Mouse (Mus musculus) testis, postnatal 14 days (tissue): ENCODE measurements around the gene Ezh1.

Source experiments
- DNase-seq: peaks from one replicate; pipeline ENCODE4 v3.0.0; 2021; ENCODE audit warnings: low spot score

The Ezh1 gene

DNA sequence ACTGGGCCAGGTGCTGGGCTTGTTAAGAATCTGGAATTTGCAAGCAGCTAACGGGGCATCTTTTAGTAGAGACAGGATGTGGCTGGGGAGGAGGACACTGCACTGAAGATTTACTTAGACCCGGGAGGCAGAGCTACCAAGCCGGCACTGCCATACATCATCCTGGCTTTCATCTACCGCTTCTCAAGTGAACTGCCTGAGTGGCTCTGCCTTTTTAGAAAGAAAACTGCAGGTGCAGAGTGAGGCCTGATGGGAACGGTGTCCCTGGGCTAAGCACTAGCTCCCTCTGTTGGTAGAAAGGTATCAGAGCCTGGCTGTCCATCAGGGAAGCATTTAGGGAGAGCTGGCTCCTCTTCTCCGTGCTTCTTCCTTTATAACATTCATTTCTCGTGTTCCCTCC is 25.3 kb downstream of the Ezh1 start:
- DNase-seq: no peak

DNA sequence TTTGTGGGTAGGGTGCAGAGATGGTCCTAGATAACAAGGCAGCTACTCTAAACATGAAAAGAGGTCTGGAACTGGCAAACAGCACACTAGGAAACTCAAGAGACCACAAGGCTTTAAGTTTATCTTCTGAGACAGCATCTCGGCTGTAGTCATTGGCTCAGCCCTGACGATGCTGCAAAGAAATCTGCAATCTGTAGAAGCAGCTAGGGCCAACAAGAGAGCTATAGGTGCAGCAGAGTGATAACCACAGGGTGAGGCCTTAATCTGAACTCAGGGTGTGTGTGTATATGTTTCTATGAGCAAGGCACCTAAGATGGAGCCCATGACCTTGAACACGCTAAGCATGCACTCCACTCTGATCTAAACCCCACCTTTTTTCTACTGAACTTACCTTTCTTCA is 26.7 kb downstream of the Ezh1 start:
- no peak for DNase-seq

DNA sequence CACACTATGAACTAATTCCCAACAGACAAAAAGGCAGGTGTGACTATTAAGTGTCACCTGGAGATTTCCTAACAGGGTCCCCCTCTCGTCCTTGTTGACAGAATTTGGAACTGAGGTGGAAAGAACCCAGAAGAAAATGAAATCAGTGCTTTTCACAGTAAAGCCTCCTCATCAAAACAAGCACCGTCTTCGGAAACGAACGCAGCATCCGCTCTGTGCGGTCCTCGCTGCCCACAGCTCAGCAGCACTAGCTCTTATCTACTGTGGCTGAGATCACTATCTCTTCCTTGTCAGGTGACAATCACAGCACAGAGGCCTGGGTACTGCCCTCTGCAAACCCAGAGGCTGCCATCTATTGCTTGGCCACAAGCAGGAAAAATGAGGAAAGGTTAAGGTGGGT is 30.1 kb downstream of the Ezh1 start:
- DNase-seq: no peak

DNA sequence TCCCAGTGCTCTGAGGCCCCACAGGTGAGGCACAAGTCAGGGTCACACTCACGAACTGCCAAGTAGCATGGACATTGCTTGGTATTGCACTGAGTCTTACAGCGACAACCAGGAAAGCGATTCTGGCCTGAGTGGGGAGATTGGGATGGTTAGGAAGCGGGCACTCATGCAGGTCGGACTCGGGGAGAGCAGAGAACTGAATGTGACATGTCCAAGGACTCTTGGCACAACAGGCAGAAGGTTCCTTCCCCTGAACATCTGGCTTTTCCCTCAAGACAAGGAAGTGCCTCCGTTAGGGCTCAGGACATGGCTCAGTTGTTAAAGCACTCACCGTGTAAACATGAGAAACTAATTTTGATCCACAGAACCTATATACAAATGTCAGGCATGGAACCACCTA is 30.7 kb downstream of the Ezh1 start:
- DNase-seq: no peak

DNA sequence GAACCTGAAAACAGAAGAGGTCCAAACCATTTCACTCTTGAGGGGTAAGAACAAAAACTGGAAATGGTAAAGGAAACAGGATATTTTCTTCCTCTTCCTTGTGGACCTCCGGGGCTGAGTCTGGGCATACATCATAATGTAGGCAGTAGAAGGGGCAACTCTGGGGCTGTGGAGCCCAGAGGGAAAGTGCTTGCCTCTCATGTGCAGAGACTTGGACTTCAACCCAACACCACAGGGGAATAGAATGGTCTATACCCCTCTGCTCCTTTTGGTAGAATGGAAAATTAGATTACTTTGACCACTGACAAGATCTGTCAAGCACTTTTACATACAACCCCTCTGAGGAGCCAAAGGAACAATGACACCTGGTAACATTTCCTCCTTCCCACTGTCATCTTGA is 31.2 kb downstream of the Ezh1 start:
- no peak for DNase-seq

DNA sequence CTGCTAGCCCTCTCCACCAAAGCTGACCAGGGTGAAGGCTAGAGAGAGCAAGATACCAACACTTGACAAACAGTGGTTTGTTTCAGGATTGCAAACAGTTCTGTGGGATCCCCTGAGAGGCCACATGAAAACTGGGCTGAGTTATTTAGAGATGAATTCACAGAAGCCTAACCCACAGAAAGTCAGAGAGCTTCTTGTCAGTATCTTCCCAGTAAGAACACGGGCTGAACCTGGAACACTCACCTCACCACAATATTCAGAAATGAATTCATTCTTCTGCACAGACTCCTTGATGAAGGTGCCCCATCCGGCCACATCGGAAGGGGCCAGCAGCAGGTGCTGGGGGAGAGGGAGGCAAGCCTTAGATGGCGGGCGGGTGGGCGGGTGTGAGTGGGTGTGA is 31.6 kb downstream of the Ezh1 start:
- DNase-seq: no peak

DNA sequence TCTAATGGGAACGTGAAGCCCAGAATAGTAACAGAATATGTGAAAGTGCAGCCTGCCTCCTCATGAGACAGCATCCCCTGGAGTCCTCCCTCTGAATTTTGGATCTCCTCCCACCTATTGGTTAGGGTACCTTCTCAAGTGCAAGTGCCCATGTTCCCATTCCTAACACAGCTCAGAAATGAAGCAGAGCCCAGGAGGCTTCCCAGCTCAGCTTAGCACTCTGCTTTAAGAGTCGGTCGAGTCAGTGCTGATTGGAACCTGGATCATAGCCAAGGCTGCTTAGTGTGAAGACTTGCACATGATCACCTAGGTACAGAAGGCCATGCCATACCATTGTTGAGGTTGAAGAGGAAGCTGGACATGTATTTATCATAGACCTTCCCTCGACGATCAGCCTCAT is 32.1 kb downstream of the Ezh1 start:
- no peak for DNase-seq

DNA sequence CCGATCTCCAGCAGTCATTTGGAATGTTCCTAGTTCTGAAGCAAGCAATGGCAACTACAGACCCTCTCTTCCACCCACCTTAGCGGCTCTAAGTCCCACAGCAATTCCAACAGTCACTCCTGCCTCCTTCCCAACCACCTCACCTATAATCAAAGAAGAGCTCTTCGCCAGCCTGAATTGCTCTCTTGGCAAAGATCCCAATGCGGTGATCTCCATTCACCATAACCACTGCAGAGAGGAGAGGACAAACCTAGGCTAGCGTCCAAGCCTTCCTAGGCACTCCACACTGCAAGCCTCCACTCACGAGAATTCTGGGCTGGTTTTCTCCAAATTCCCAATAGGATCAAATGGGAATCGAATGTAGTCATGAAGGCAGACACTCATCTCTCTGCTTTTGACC is 33.2 kb downstream of the Ezh1 start:
- no peak for DNase-seq

DNA sequence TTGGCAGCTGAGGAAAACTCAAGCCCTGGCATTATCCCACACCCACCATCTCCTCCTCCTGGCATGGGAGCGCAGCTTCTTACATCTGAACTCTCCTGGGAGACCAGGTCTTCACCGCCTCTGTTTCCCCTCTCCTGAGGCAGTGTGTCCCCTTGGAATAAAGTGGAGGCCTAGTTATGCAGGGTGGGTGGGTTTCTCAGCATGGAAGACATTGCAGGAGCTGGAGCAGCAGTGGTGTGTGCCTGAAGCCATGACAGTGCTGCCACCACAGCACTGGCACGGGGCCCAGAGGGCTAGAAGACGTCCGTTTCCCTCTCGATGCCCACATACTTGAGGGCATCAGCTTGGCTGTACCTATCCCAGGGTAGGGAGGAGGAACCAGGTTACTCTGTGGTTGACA is 33.6 kb downstream of the Ezh1 start:
- DNase-seq: no peak

DNA sequence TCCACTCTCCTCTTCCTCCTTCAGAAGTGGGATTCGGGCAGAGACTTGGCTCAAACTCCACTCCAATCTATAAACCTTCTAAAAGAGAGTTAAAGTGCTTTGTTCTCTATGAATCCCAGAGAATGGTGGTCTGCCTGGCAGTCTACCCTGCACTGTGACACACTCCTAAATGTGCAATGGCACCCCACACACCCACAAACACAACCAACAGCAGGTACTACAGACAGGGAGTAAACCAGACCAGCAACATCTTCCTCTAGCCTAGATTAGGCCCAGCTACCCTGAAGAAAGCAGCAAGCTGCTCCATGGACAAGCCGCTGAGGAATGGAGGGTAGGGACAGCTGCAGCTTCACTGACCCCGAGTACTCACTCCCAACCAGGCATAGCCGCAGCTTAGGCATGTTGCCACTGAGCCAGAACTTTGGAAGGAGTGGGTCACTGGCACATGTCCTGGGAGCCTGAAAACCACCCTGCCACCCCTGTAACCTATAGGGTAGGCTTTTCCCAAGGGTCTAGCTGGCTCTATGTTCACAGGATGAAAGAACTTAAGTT is 34.3 kb downstream of the Ezh1 start:
- no peak for DNase-seq

DNA sequence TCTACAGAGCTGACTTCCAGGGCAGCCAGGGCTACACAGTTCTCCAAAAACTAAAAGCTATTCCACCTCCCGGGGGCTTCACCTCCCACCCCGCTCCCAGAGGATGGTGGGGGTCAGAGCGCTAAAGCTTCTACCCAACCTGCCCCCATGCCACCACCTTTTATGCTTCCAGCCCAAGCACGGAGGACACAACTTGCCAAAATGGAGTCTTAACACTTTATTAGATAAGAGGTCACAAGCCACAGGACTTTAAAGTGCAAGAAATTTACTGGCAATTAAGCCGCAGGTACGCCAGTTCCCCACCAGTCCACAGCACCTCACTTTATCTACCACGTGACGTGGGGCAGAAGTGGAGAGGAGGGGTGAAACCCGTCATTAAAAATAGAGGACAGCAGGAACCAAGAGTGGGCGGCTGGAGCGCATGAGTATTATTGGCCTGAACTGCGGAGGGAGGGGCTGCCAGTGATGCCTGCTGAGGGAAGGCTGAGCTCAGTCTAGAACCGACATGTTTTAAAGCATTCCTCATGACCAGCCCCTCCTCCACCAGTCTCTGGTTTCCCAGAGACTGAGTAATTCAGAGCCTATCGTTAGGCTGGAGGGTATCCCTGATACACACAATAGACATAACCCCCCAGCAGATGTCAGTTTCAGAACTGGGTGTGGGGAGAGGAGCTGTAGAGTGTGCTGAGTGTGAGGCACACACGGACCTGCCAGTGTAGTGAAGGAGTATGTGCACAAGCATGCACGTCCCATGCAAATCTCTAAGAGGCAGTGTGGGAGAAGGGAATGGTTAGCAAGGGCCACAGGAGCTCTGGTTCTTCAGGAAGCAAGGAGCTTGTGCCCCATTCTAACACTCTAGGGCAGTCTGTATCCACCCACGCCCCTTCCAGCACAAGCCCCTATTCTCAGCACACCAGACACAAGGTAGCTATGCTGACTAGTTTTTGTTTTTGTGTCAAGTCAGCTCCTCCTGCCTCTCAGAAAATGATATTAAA is 35.1 kb downstream of the Ezh1 start:
- no peak for DNase-seq

DNA sequence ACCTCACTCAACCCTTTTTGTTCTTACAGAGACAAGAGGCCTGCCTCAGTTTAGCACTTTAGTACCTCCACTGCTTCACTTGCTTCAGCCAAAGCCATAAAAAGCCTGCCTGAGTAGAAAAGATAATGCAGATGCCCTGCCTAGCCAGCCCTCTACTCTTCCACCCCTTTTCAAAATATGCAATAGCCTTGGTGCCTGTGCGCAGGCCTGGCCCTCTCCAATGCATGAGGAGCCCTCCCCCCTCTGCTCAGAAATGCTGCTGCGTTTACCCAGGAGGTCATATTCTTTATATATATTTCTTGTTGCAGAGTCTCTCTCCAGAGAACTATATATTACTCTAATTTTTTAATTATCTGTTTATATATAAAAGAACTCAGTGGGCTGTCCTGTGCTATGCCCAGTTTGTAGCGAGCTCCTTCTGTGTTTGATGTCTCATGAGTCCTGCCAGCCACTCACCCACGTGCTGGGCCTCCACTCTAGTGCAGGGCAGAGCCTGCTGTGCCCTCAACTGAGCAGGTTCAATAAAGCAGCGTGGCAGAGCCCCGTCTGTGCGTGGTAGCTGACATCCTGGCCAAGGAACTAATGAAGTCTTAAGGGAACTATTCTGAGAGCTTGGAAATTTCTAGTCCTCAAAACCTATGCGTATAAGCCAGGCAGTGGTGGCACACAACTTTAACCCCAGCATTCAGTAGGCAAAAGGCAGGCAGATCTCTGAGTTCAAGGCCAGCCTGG is 35.9 kb downstream of the Ezh1 start:
- DNase-seq: no peak

DNA sequence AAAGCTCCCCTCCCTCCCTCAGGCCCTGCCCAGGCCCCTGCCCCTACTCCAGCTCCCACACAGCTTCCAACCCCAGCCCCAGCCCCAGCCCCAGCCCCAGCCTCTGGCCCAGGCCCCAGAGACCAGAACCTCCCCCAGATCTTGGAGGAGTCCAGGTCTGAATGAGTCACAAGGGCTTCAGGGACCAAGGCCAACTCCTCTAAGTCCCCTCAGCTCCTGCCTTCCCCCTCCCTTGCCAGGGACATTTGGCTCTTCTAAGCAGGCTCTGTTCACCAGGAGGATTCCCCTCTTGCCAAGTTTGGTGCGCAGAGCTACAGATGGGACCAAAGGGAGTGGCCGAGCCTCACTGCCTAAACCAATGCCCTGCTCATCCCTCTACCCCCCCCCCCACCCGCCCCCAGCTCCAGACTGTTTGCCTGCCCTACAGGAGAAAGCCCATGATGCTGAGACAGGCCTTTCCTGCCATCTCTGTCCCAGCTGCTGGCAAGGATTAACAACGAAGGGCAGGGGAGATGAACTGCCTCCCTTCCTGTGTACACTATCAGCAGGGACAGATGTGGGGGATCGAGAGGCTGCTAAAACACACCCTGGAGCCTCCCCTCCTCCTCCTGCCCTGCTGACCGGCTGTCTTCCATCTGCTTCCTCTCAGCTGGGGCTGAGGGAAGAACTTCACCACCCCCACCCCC is 36.6 kb downstream of the Ezh1 start:
- peak; percentile 89 for DNase-seq

DNA sequence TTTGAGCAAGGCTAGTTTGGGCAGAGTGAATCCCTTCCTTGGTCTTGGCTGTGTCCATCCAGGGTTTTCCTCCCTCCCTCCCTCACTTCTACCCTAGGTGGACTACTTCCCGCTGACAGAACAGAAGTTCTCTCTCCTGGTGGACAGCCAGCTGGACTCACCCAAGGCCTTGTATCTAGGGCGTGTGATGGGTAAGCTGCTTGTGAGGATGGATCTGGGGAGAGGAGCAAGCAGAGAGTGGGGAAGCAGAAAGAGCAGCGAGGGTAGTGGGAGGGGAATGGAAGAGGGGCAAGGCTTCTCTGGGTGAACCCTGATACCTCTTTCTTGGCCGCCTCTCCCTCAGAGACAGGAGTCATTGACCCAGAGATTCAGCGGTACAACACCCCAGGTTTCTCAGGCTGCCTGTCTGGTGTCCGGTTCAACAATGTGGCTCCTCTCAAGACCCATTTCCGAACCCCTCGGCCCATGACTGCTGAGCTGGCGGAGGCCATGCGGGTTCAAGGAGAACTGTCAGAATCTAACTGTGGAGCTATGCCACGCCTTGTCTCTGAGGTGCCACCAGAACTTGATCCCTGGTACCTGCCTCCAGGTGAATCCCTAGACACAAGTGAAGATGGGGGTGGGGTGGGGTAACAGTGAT is 38.0 kb downstream of the Ezh1 start:
- peak; percentile 68 for DNase-seq

DNA sequence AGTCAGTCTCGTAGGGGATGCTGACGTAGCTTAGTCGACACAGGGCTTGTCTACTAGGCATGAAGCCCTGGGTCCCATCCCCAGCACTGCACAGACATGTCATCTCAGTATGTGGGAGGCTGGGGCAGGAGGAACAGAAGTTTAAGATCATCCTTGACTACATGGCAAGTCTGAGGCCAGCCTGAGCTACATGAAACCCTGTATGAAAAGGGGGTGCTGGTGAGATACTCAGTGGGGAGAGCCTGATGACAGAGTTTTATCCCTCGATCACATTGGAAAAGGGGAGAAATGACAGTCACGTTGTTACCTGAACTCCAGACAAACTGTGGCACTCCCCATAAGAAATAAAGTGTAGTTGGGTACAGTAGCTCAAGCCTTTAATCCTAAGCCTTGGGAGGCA is 38.7 kb downstream of the Ezh1 start:
- no peak for DNase-seq

DNA sequence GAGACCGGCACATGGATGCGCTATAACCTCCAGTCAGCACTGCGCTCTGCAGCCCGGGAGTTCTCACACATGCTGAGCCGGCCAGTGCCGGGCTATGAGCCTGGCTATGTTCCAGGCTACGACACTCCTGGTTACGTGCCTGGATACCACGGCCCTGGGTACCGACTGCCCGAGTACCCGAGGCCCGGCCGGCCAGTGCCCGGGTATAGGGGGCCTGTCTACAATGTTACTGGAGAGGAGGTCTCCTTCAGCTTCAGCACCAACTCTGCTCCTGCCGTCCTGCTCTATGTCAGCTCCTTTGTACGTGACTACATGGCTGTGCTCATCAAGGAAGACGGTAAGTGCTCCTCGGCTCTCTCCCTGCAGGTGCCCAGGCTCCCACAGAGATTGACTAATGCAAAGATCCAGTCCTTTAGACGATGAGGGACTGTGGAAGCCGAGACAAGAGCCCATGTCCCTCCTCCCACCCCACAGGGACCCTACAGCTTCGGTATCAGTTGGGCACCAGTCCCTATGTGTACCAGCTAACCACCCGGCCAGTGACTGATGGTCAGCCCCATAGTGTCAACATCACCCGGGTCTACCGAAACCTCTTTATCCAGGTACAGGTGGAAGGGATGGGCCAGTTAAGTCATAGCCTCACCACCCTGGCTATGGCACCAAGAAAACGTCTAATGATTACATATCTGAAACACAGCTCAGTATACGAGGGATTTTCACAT is 39.6 kb downstream of the Ezh1 start:
- DNase-seq: no peak

DNA sequence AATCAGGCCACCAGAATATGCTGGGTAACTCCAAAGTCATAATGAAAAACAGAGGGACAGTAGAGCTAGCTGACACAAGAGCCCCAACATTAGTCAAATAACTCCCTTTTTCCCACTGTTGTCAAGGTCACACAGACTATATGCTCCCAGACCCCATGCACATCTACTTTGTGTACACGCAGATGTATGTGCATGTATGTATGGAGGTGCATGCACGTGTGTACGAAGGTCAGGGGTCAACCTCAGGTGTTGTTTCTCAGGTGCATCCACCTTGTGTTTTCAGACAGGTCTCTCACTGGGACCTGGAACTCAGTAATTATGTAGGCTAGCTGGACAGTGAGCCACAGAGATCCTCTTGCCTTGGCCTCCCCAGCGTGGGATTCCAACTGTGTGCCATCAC is 40.8 kb downstream of the Ezh1 start:
- no peak for DNase-seq

DNA sequence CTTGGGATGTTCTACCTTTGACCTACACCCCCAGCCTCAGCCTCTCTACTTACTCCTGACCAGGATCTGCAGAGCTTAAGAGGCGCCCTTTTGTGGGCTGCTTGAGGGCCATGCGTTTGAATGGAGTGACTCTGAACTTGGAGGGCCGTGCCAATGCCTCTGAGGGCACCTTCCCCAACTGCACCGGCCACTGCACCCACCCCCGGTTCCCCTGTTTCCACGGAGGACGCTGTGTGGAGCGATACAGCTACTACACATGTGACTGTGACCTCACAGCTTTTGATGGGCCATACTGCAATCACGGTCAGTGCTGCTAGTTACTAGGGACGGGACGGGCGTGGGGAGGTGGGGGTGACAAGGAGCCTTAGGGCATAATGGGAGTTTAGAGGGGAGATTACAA is 41.3 kb downstream of the Ezh1 start:
- peak; percentile 4 for DNase-seq

DNA sequence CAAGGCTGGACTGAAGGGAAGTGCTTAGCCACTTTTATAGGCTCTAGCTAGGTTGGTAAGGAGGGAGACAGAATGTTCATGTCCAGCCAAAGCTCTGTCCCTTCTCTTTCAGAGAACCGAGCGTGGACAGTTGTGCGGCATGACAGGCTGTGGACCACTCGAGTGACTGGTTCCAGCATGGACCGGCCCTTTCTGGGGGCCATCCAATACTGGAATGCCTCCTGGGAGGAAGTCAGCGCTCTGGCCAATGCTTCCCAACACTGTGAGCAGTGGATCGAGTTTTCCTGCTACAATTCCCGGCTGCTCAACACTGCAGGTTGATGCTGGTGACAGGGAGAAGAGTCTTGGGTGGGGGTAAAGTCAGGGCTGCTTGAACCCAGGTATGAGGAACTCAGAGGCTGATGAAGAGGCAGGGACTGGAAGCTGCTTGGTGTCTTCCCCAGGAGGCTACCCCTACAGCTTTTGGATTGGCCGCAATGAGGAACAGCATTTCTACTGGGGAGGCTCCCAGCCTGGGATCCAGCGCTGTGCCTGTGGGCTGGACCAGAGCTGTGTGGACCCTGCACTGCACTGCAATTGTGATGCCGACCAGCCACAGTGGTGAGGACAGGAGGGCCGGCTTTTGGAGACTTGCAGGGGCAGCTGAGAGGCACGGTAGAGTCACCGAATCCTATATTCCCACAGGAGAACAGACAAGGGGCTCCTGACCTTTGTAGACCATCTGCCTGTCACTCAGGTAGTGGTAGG is 43.3 kb downstream of the Ezh1 start:
- no peak for DNase-seq

DNA sequence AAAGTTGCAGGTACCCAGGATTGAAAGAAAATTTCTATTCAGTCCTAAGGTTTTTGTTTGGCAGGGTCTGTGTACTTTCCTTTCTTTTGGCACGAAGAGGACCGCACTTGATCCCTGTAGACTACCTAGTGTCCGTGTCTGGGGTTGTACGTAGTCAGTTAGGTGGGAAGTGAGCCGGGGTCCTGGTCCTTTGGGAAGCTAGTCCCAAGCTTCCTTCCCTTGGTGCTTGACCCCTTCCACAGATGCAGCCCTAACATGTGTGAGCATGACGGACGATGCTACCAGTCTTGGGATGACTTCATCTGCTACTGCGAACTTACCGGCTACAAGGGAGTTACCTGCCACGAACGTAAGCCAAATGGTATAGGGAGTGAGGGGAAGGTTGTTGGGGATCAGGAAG is 44.3 kb downstream of the Ezh1 start:
- DNase-seq: no peak
